Mouse (Mus musculus) stomach, postnatal 0 days (tissue): ENCODE results near the gene Fut8.

Source experiments
- CTCF ChIP-seq: IDR thresholded peaks from 2 replicates; pipeline ENCODE4 v1.5.1; 2016; ENCODE audit warnings: antibody characterized with exemption, low read depth, mild to moderate bottlenecking, moderate library complexity
- EP300 ChIP-seq: optimal IDR thresholded peaks from 2 replicates; pipeline ENCODE3; 2016; ENCODE audit warnings: antibody characterized with exemption

GRCm38 (mm10) chr12:77313502-77313901, 75.6 kb downstream of the Fut8 start:
- TF ChIP-seq EP300: no peak
- TF ChIP-seq CTCF: no peak
